Mouse (Mus musculus) brain, embryonic 18.5 days (tissue): ENCODE results near the gene Tmem211.

Experiments
- DNase-seq: peaks from one replicate; pipeline ENCODE4 v3.0.0-alpha.2; 2012; ENCODE audit warnings: low read depth, low spot score

Tmem211 gene

GRCm38 (mm10) chr5:113226632-113227102 lies at the start of gene Tmem211:
TSS of gene Tmem211 (plus strand) at chr5:113226909.
- peak; percentile 58 for DNase-seq

GRCm38 (mm10) chr5:113179451-113179842 lies 47.3 kb upstream of the Tmem211 start:
- DNase-seq: no peak

GRCm38 (mm10) chr5:113179843-113180682 lies 46.6 kb upstream of the Tmem211 start:
- DNase-seq: peak; percentile 69

- no peak for DNase-seq
These were observed 46.0 kb upstream of the Tmem211 start for GRCm38 (mm10) chr5:113180755-113181154.

GRCm38 (mm10) chr5:113181441-113181840 lies 45.3 kb upstream of the Tmem211 start:
- DNase-seq: no peak

GRCm38 (mm10) chr5:113190558-113190957 lies 36.2 kb upstream of the Tmem211 start:
- DNase-seq: no peak

GRCm38 (mm10) chr5:113191901-113192300 lies 34.8 kb upstream of the Tmem211 start:
- peak; percentile 26 for DNase-seq

- DNase-seq: peak; percentile 42
These were observed 32.9 kb upstream of the Tmem211 start for GRCm38 (mm10) chr5:113193762-113194161.

- DNase-seq: peak; percentile 59
These were observed 31.3 kb upstream of the Tmem211 start for GRCm38 (mm10) chr5:113195451-113195850.

GRCm38 (mm10) chr5:113195907-113196306 lies 30.8 kb upstream of the Tmem211 start:
- no peak for DNase-seq

- DNase-seq: no peak
These were observed 29.6 kb upstream of the Tmem211 start for GRCm38 (mm10) chr5:113196916-113197794.

- no peak for DNase-seq
These were observed 27.5 kb upstream of the Tmem211 start for GRCm38 (mm10) chr5:113199126-113199771.

- DNase-seq: no peak
These were observed 27.0 kb upstream of the Tmem211 start for GRCm38 (mm10) chr5:113199772-113200134.

GRCm38 (mm10) chr5:113204193-113204592 lies 22.5 kb upstream of the Tmem211 start:
- DNase-seq: no peak

GRCm38 (mm10) chr5:113206670-113207352 lies 19.9 kb upstream of the Tmem211 start:
- no peak for DNase-seq

- DNase-seq: no peak
These were observed 18.7 kb upstream of the Tmem211 start for GRCm38 (mm10) chr5:113208048-113208447.

- DNase-seq: peak; percentile 43
These were observed 17.9 kb upstream of the Tmem211 start for GRCm38 (mm10) chr5:113208622-113209400.

GRCm38 (mm10) chr5:113209401-113209750 lies 17.3 kb upstream of the Tmem211 start:
- DNase-seq: no peak

GRCm38 (mm10) chr5:113209898-113210297 lies 16.8 kb upstream of the Tmem211 start:
- DNase-seq: no peak

GRCm38 (mm10) chr5:113210314-113210713 lies 16.4 kb upstream of the Tmem211 start:
- no peak for DNase-seq
